Mouse (Mus musculus): ENCODE data around the gene Sfrp4. TPM values are rescaled to one million over a fixed set of nuclear protein-coding genes. Genes with fewer than 3 reads are reported as not detected.

The Sfrp4 gene
- polyA plus RNA-seq, 1 experiment from 2014 or later, result 0.69 TPM

DNA sequence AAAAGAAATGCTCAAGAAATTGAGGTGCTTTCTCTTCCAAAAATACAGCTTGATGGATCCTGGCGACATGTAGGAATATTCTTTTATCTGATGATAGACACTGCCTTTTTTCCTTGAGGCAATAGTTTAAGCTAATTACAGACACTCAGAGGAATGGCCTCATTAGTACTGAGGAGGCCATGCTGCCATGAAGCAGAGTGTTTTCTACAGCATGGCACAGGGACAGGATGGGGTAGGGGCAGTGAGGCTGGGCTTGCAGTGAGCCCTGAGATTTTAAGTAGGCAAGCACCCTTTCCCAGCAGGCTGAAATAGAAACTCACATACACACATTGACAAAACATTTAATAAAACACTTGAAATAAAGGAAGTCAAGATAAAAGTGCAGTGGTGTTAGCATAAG lies 20.4 kb upstream of the Sfrp4 start:
- WGBS (ENCODE audit: insufficient replicate concordance), result 67% methylated on average over 1 of the region's 1 CpGs
- no peak for DNase-seq

GRCm38 (mm10) chr13:19603719-19604118 lies 19.2 kb upstream of the Sfrp4 start:
- Histone ChIP-seq H3K36me3 (replicated peaks; ENCODE audit: insufficient read depth, low read length) (no peaks in the 10 kb centered on the region), H3K27me3 (ENCODE audit: insufficient read depth, low read length) (no peaks in the 10 kb centered on the region), H3K9me3 (ENCODE audit: low read length) (no peaks in the 10 kb centered on the region), H3K4me1 (ENCODE audit: insufficient read depth) (no peaks in the 10 kb centered on the region), H3K4me2 (ENCODE audit: low read depth, low read length) (no peak overlapping the region), H3K9ac (replicated peaks) (no peak overlapping the region), H3K4me3 (ENCODE audit: low read depth, low read length) (no peak overlapping the region), H3K27ac (ENCODE audit: low read depth) (no peak overlapping the region)
- WGBS (ENCODE audit: insufficient replicate concordance), result 59% methylated on average over 1 of the region's 1 CpGs
- no peak for ATAC-seq
- DNase-seq, result no peak
- no peak for TF ChIP-seq EP300 (IDR thresholded peaks at IDR 0.05; ENCODE audit: low read depth)

More for the DNA sequence above, 20.4 kb upstream of the Sfrp4 start:
- no peak for ATAC-seq
- Histone ChIP-seq H3K4me2 (ENCODE audit: low read depth, low read length) (no peak overlapping the region), H3K9me3 (ENCODE audit: low read length) (no peaks in the 10 kb centered on the region), H3K27me3 (ENCODE audit: insufficient read depth, low read length) (no peaks in the 10 kb centered on the region), H3K27ac (ENCODE audit: low read depth) (no peak overlapping the region), H3K4me1 (ENCODE audit: insufficient read depth) (no peaks in the 10 kb centered on the region), H3K9ac (replicated peaks) (no peak overlapping the region), H3K36me3 (replicated peaks; ENCODE audit: insufficient read depth, low read length) (no peaks in the 10 kb centered on the region), H3K4me3 (ENCODE audit: low read depth, low read length) (no peak overlapping the region)
- TF ChIP-seq CTCF (IDR thresholded peaks at IDR 0.05; ENCODE audit: low read depth) (no peak), EP300 (IDR thresholded peaks at IDR 0.05; ENCODE audit: low read depth) (no peak)

GRCm38 (mm10) chr13:19604916-19605315 lies 18.0 kb upstream of the Sfrp4 start:
- Histone ChIP-seq H3K27me3 (ENCODE audit: insufficient read depth, low read length) (no peaks in the 10 kb centered on the region), H3K4me1 (ENCODE audit: insufficient read depth) (no peaks in the 10 kb centered on the region), H3K27ac (ENCODE audit: low read depth) (no peak overlapping the region), H3K9ac (replicated peaks) (no peak overlapping the region), H3K4me3 (ENCODE audit: low read depth, low read length) (no peak overlapping the region), H3K4me2 (ENCODE audit: low read depth, low read length) (no peak overlapping the region), H3K36me3 (replicated peaks; ENCODE audit: insufficient read depth, low read length) (no peaks in the 10 kb centered on the region), H3K9me3 (ENCODE audit: low read length) (no peaks in the 10 kb centered on the region)
- DNase-seq (no peak), ATAC-seq (no peak; the same call in 1 of the 2 replicates)
- no peak for TF ChIP-seq CTCF (IDR thresholded peaks at IDR 0.05; ENCODE audit: low read depth)
- TF ChIP-seq EP300 (IDR thresholded peaks at IDR 0.05; ENCODE audit: low read depth), result no peak

GRCm38 (mm10) chr13:19608120-19608519 lies 14.8 kb upstream of the Sfrp4 start:
- Histone ChIP-seq H3K9me3 (ENCODE audit: low read length) (no peaks in the 10 kb centered on the region), H3K4me3 (ENCODE audit: low read depth, low read length) (no peak overlapping the region), H3K27ac (ENCODE audit: low read depth) (no peak overlapping the region), H3K9ac (replicated peaks) (no peak overlapping the region), H3K36me3 (replicated peaks; ENCODE audit: insufficient read depth, low read length) (no peaks in the 10 kb centered on the region), H3K4me1 (ENCODE audit: insufficient read depth) (no peaks in the 10 kb centered on the region), H3K4me2 (ENCODE audit: low read depth, low read length) (no peak overlapping the region), H3K27me3 (ENCODE audit: insufficient read depth, low read length) (no peaks in the 10 kb centered on the region)
- ATAC-seq (no peak), DNase-seq (no peak)
- no peak for TF ChIP-seq CTCF (IDR thresholded peaks at IDR 0.05; ENCODE audit: low read depth)
- TF ChIP-seq EP300 (IDR thresholded peaks at IDR 0.05; ENCODE audit: low read depth), result no peak

- DNase-seq, result peak; percentile 24
Observed at GRCm38 (mm10) chr13:19612348-19612747, 10.6 kb upstream of the Sfrp4 start.

DNA sequence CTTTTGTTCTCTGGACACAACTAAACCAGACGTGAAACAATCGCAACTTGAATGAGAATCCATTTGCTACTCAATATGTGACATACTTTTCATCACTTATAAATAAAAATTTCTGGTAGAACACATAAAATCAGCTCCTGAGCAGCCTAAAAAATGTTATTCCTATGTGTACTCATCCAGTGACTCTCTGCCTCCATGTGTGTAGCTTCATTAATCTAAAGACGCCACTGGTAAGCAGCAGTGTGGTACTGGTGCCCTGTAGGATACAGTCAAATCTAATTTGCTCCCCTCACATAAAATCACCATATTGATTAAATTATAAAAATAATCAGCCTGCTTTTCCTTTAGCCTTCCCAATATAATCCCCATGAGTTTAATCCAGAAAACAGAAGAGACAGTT lies 9.9 kb upstream of the Sfrp4 start:
- no peaks in the 10 kb centered on the region for H3K36me3 ChIP-seq (replicated peaks; ENCODE audit: insufficient read depth, low read length)
- ATAC-seq, result no peak

More at GRCm38 (mm10) chr13:19612348-19612747, 10.6 kb upstream of the Sfrp4 start:
- Histone ChIP-seq H3K9ac (replicated peaks) (no peak overlapping the region), H3K4me1 (ENCODE audit: insufficient read depth) (no peaks in the 10 kb centered on the region), H3K36me3 (replicated peaks; ENCODE audit: insufficient read depth, low read length) (no peaks in the 10 kb centered on the region), H3K27ac (ENCODE audit: low read depth) (no peak overlapping the region), H3K4me2 (ENCODE audit: low read depth, low read length) (no peak overlapping the region), H3K27me3 (ENCODE audit: insufficient read depth, low read length) (no peaks in the 10 kb centered on the region), H3K9me3 (ENCODE audit: low read length) (no peaks in the 10 kb centered on the region), H3K4me3 (ENCODE audit: low read depth, low read length) (no peak overlapping the region)
- no peak for ATAC-seq
- 59% methylated on average over 1 of the region's 1 CpGs for WGBS (ENCODE audit: insufficient replicate concordance)
- TF ChIP-seq CTCF (IDR thresholded peaks at IDR 0.05; ENCODE audit: low read depth) (no peak), EP300 (IDR thresholded peaks at IDR 0.05; ENCODE audit: low read depth) (no peak)

DNA sequence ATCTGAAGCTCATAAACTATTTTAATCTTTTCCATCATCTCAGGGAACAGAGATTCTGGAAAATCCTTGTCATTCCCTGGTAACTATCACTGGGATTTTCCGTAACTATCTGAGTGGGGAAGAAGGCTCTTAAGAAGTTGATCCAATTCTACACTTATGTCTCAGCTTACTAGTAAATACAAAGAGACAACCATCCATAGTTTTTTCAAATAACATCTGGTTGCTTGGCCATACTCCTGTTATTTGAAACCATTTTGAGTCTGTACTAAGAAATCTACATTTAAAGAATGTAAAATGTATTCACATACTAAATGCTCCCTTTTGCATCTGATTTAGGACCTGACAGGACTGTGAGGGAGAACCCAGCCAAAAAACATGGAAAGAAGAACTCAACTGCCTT lies 9.5 kb upstream of the Sfrp4 start:
- 92% methylated on average over 1 of the region's 1 CpGs for whole genome bisulfite sequencing (ENCODE audit: insufficient replicate concordance)
- no peak overlapping the region for H3K4me3 ChIP-seq (ENCODE audit: low read depth, low read length)
- H3K9ac ChIP-seq (replicated peaks), result no peak overlapping the region
- H3K27me3 ChIP-seq (ENCODE audit: insufficient read depth, low read length), result no peaks in the 10 kb centered on the region
- ATAC-seq (no peak), DNase-seq (no peak)
- TF ChIP-seq EP300 (IDR thresholded peaks at IDR 0.05; ENCODE audit: low read depth) (no peak), CTCF (IDR thresholded peaks at IDR 0.05; ENCODE audit: low read depth) (no peak)
- H3K4me2 ChIP-seq (ENCODE audit: low read depth, low read length), result no peak overlapping the region
- no peaks in the 10 kb centered on the region for H3K9me3 ChIP-seq (ENCODE audit: low read length)
- no peaks in the 10 kb centered on the region for H3K4me1 ChIP-seq (ENCODE audit: insufficient read depth)
- H3K36me3 ChIP-seq (replicated peaks; ENCODE audit: insufficient read depth, low read length), result no peaks in the 10 kb centered on the region
- H3K27ac ChIP-seq (ENCODE audit: low read depth), result no peak overlapping the region

More for the DNA sequence above, 9.9 kb upstream of the Sfrp4 start:
- Histone ChIP-seq H3K4me1 (ENCODE audit: insufficient read depth) (no peaks in the 10 kb centered on the region), H3K4me2 (ENCODE audit: low read depth, low read length) (no peak overlapping the region), H3K27ac (ENCODE audit: low read depth) (no peak overlapping the region), H3K9me3 (ENCODE audit: low read length) (no peaks in the 10 kb centered on the region), H3K9ac (replicated peaks) (no peak overlapping the region), H3K27me3 (ENCODE audit: insufficient read depth, low read length) (no peaks in the 10 kb centered on the region), H3K4me3 (ENCODE audit: low read depth, low read length) (no peak overlapping the region)
- 87% methylated on average over 3 of the region's 3 CpGs for WGBS (ENCODE audit: insufficient replicate concordance)
- DNase-seq, result no peak
- TF ChIP-seq CTCF (IDR thresholded peaks at IDR 0.05; ENCODE audit: low read depth) (no peak), EP300 (IDR thresholded peaks at IDR 0.05; ENCODE audit: low read depth) (no peak)

Data from liver, postnatal 0 days (tissue).